ENCODE assay signal across 29 mouse cellular contexts in genomic region chr5:5503381-5503780, GRCm38 (mm10). TPM values are rescaled to one million over a fixed set of nuclear protein-coding genes. Genes with fewer than 3 reads are reported as not detected.
DNase-seq lines count a peak whose midpoint lies in the region; ATAC-seq and TF ChIP-seq lines count a peak whose summit lies in the region.
"Had no signal": no experiment of that assay in that cellular context is flagged by ENCODE, and none has a peak within 500 bp of the region (broad histone marks: within the 10 kb centered on the region; RNA-seq: fewer than 3 reads in every experiment).

No protein-coding gene starts in this region.

- intact Hi-C loops in gastrocnemius, adult 2 months (cut with DNase I), result no loop called here

- ATAC-seq in granulocyte monocyte progenitor cell, adult 5-6 weeks (replicated peaks; ENCODE audit: poor library complexity, severe bottlenecking), result no peak
- ATAC-seq: forebrain, embryonic 15.5 days had no signal

- H3K27ac ChIP-seq in gastrocnemius, adult 2 months, result no peak overlapping the region
- H3K27ac ChIP-seq: embryonic facial prominence, embryonic 12.5 days; forebrain, embryonic 15.5 days; heart, embryonic 13.5 days; hindbrain, embryonic 13.5 days; kidney, embryonic 15.5 days; midbrain, embryonic 12.5 days had no signal

- no peak overlapping the region for H3K4me3 ChIP-seq in gastrocnemius, adult 2 months
- H3K4me3 ChIP-seq: embryonic facial prominence, embryonic 12.5 days; erythroblast, embryonic 14.5 days; forebrain, embryonic 15.5 days; heart, embryonic 13.5 days; hindbrain, embryonic 13.5 days; kidney, embryonic 15.5 days; midbrain, embryonic 12.5 days had no signal

- TF ChIP-seq CTCF in gastrocnemius, adult 2 months (IDR thresholded peaks at IDR 0.05), result no peak

- DNase-seq in adrenal gland, postnatal 36 days, result peak; percentile 41 to 52
- DNase-seq in adrenal gland, adult 8-10 months, result no peak
- peak; percentile 33 for DNase-seq in gastrocnemius, adult 2 months
- DNase-seq in gastrocnemius, postnatal 25 days, result no peak
- DNase-seq in NIH3T3 (ENCODE audit: low read depth), result peak; percentile 60
- peak; percentile 61 for DNase-seq in gonadal fat pad, adult 2 months (ENCODE audit: low read depth)
- DNase-seq: B cell, adult 2 months; cerebellum, adult 9-10 months; gastrocnemius, postnatal 36 days; kidney, adult 11 months; kidney, postnatal 36 days; layer of hippocampus, postnatal 36 days; lung, adult 18-20 months; lung, postnatal 14 days had no signal

RNA-seq across cellular contexts. Expression of gene Cldn12, which starts 11.4 kb away (rescaled TPM):
- 10 to 100 TPM; 15.0 to 23.7 TPM for total RNA-seq in adrenal gland, postnatal 36 days (2021)
- 10 to 100 TPM; 22.1 to 24.2 (median 23.4) TPM for total RNA-seq in adrenal gland, adult 8-10 months (2022)
- total RNA-seq in gastrocnemius, adult 2 months (2021), result 10 to 100 TPM in 1 of 2 experiments, 1 to 10 TPM in 1; 9.8 to 19.1 TPM
- 10 to 100 TPM; 12.6 to 13.5 TPM for total RNA-seq in gastrocnemius, postnatal 25 days (2021)
- polyA plus RNA-seq in gonadal fat pad, adult 2 months (2012; rRNA removed), result 21.3 and 25.9 TPM in 2 replicates
- 1.4 and 3.4 TPM in 2 replicates for total RNA-seq in granulocyte monocyte progenitor cell, adult 5-6 weeks (2014; fragmentation: Nextera tagmentation)
- 4.2 and 7.5 TPM in 2 replicates for total RNA-seq in granulocyte monocyte progenitor cell, adult 5-6 weeks (2017)
- polyA plus RNA-seq: erythroblast, embryonic 14.5 days had no signal

RNA-seq across cellular contexts. Expression of gene 1700015F17Rik, which starts 24.4 kb away (rescaled TPM):
- total RNA-seq in adrenal gland, postnatal 36 days (2021), result not detected
- 1 to 10 TPM in 1 of 4 experiments, under 1 TPM in 2, not detected in 1; 0.52 to 2.3 (median 0.56) TPM for total RNA-seq in adrenal gland, adult 8-10 months (2022)
- not detected for total RNA-seq in gastrocnemius, adult 2 months (2021)
- total RNA-seq in gastrocnemius, postnatal 25 days (2021), result not detected
- polyA plus RNA-seq in gonadal fat pad, adult 2 months (2012; rRNA removed), result 0.41 and 0.80 TPM in 2 replicates
- total RNA-seq in granulocyte monocyte progenitor cell, adult 5-6 weeks (2014; fragmentation: Nextera tagmentation), result not detected in 2 replicates
- total RNA-seq in granulocyte monocyte progenitor cell, adult 5-6 weeks (2017), result not detected in 2 replicates
- total RNA-seq: CH12.LX; G1E; gastrocnemius, postnatal 36 days; heart, postnatal 25 days; layer of hippocampus, postnatal 36 days; megakaryocyte, adult 5-6 weeks had no signal
- polyA plus RNA-seq: embryonic facial prominence, embryonic 12.5 days; erythroblast, embryonic 14.5 days; forebrain, embryonic 15.5 days; G1E; heart, embryonic 13.5 days; hindbrain, embryonic 13.5 days; kidney, embryonic 15.5 days; limb, embryonic 11.5 days; liver, embryonic 11.5 days; midbrain, embryonic 12.5 days; thymus, postnatal 0 days had no signal

RNA-seq across cellular contexts. Expression of gene Gtpbp10, which starts 56.0 kb away (rescaled TPM):
- total RNA-seq in adrenal gland, postnatal 36 days (2021), result 10 to 100 TPM; 12.5 to 15.8 TPM
- 10 to 100 TPM; 12.9 to 19.4 (median 15.4) TPM for total RNA-seq in adrenal gland, adult 8-10 months (2022)
- total RNA-seq in gastrocnemius, adult 2 months (2021), result 1 to 10 TPM; 7.0 to 8.5 TPM
- total RNA-seq in gastrocnemius, postnatal 25 days (2021), result 1 to 10 TPM; 6.1 to 6.9 TPM
- polyA plus RNA-seq in gonadal fat pad, adult 2 months (2012; rRNA removed), result 4.1 TPM in 2 replicates
- 24.7 and 27.8 TPM in 2 replicates for total RNA-seq in granulocyte monocyte progenitor cell, adult 5-6 weeks (2014; fragmentation: Nextera tagmentation)
- total RNA-seq in granulocyte monocyte progenitor cell, adult 5-6 weeks (2017), result 31.3 and 37.1 TPM in 2 replicates
- total RNA-seq: CH12.LX had no signal

Comparison
In these comparisons a context has a peak if more than half of its experiments do, and no peak if none do; other contexts are left out.
1. DNase-seq: peak in adrenal gland, postnatal 36 days (2 of 2), gastrocnemius, adult 2 months (single experiment), NIH3T3 (single experiment) and gonadal fat pad, adult 2 months (single experiment); none in adrenal gland, adult 8-10 months (single experiment) and gastrocnemius, postnatal 25 days (single experiment).